Mouse (Mus musculus): ENCODE measurements around the gene Pam.
A peak's percentile ranks its signal among the peaks of the same experiment; 100 is the strongest.
"Not testable (repeated sequence)": the region's sequence is repeated elsewhere in the genome, so short reads cannot be mapped to it uniquely, and the experiment has no call there.

Gene Pam

DNA sequence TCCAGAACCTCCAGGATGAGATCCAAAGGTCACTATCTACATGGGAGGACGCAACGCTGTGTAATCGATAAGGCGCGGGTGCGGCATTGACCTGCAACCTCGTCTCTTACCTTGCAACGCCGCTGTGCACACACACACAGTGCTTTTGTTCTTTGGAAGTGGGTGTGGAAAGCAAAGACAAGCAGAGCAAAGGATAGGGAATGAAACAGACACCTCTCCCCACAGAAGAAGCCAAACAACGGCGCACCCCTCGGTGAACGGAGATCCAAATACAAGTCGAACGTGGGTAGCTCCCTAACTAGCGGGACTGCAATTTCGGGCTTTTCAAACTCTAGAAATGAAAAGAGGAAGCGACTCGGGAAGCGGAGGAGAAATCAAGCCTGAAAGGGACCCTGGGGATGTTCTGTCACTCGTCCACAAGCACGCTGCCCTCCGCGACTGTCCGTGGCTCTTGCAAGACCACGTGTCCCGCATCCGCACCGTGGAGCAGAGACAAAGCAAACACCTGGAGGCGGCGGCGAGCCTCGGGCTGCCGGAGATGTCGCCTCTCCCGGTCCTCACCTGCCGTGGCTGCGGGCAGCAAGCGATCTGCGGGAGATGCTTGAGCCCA lies 326.0 kb downstream of the Pam start:
- peak; percentile 24 for DNase-seq (ENCODE audit: low read depth, low spot score)

GRCm38 (mm10) chr1:97768906-97769293 lies 326.5 kb downstream of the Pam start:
- DNase-seq (ENCODE audit: low read depth, low spot score), result no peak

GRCm38 (mm10) chr1:97768089-97768488 lies 327.4 kb downstream of the Pam start:
- no peak for DNase-seq (ENCODE audit: low read depth, low spot score)

- not testable (repeated sequence) for DNase-seq (ENCODE audit: low read depth, low spot score)
These were observed 329.7 kb downstream of the Pam start for GRCm38 (mm10) chr1:97765712-97766111.

DNA sequence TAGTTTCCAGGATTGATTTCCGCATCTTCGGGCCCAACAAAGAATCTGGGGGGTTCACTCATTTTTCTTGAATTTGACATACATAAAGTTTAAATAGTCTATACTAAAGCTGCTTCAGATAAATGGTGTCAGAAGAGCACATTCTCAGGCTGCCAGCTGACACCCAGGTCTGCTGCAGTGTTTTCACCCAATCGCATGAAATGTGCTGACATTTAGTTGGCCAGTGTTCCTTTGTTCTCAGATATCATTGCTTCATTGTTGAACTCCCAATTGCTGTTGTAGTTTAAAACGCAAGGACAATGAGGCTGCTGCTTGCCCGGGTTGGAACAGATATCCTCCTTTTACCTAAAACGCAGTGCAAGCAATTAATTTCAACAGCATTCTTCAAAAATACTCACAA lies 334.0 kb downstream of the Pam start:
- no peak for DNase-seq (ENCODE audit: low read depth, low spot score)

DNA sequence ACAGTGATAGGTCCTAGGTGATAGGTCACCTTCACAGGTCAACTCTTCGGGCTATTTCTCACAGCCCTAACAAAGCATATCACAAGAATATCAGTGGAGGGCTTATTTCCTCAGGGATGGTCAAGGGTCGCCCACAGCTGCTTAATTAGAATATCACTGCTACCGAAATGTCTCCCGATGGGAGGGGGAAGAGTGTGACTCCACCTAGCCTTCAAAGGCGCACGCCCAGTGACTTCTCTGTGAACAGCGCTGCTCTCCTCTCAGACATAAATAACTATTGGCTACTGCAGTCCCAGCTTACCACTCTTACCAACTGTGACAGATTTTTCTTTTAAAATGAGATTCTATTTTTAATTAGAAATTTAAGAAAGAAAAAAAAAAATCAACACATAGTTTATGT lies 334.8 kb downstream of the Pam start:
- DNase-seq (ENCODE audit: low read depth, low spot score), result no peak

DNA sequence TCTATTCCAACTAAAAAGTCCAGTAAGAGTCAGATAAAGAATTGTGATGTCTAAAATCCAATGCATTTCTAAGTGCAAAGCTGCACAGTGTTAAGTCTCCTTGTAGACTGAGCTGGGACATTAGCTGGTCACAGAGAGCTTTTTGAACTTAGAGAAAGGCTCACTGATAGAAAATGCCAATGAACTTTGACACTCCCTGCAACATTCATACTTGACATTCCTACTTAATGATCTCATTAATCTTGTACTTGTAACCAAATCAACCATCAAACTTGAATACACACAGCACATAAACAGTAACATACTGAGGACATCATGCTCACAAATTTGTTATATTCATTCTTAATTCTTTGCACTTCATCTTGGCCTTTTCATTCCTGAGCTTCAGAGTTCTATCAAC lies 335.6 kb downstream of the Pam start:
- no peak for DNase-seq (ENCODE audit: low read depth, low spot score)

GRCm38 (mm10) chr1:97754392-97754791 lies 341.1 kb downstream of the Pam start:
- no peak for DNase-seq (ENCODE audit: low read depth, low spot score)

- DNase-seq (ENCODE audit: low read depth, low spot score), result no peak
These were observed 342.2 kb downstream of the Pam start for GRCm38 (mm10) chr1:97753216-97753615.

DNA sequence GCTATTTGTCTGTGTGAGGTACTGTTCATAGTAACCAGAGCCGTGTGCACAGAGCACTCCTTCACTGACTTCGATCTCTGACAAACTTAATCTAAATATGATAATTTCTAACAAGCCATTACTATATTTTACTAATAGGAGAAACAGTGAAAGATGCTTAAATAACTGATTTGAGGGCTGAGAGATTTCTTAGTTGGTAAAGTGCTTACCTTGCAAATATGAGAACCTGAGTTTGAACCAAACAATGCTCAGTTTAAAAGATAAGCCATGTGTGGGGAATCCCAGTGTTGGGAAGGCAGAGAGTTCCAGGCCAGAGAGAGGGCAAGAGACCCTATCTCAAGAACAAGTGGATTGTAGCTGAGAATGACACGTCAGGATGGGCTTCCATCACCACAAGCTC lies 347.3 kb downstream of the Pam start:
- no peak for DNase-seq (ENCODE audit: low read depth, low spot score)

DNA sequence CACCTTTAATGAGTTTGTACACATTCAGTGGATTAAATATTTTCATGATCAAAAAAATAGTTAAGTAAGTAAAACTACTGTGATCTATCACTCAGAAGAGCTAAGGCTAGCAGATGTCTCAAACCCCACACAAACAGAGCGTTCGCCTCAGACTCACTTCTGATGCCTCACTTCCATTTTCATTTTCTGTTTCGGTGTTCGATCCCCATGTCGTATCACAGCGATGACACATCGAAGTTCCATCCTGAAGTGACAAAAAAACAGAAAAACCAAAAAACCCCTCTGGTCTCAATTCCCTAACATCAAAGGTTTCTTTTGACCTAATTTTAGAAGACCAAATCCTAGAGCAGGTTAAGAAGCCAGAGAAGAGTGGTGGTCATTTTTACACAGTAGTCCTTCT lies 349.2 kb downstream of the Pam start:
- DNase-seq (ENCODE audit: low read depth, low spot score), result no peak

- no peak for DNase-seq (ENCODE audit: low read depth, low spot score)
These were observed 349.7 kb downstream of the Pam start for GRCm38 (mm10) chr1:97745712-97746111.

Measured in forelimb bud, embryonic 11.5 days (tissue).